8 mouse cellular contexts compared by ENCODE assay signal in genomic region chr17:27120561-27121024, GRCm38 (mm10). TPM values are rescaled to one million over a fixed set of nuclear protein-coding genes. Genes with fewer than 3 reads are reported as not detected.
A peak's percentile ranks its signal among the peaks of the same experiment; 100 is the strongest.
DNase-seq lines count a peak whose midpoint lies in the region; ATAC-seq and TF ChIP-seq lines count a peak whose summit lies in the region.

No protein-coding gene starts in this region.

- H3K9ac ChIP-seq in intestine, postnatal 0 days (ENCODE audit: low read depth, low read length) = no peak overlapping the region
- no peak overlapping the region for H3K9ac ChIP-seq in liver, embryonic 11.5 days (ENCODE audit: low read depth, low read length)

- DNase-seq in urinary bladder, postnatal 14 days (ENCODE audit: low spot score) = peak; percentile 72
- no peak for DNase-seq in urinary bladder, adult 2 months (ENCODE audit: low spot score)
- peak; percentile 73 for DNase-seq in embryo, embryonic 10 days (ENCODE audit: low spot score)
- peak; percentile 87 for DNase-seq in gastrocnemius, postnatal 10 days
- peak; percentile 64 for DNase-seq in liver, embryonic 11.5 days (ENCODE audit: low spot score)
- DNase-seq in urinary bladder, postnatal 4 days (ENCODE audit: low spot score in 2 of 2) = peak; percentile 63 to 76

- 0 out of 2 replicates have a peak, but pooled peaks cover 7% of the 10 kb centered on the region for H3K4me1 ChIP-seq in intestine, postnatal 0 days (replicated peaks; ENCODE audit: control insufficient read depth, insufficient read depth, low read length)
- peaks cover 6% of the 10 kb centered on the region for H3K4me1 ChIP-seq in liver, embryonic 11.5 days (replicated peaks; ENCODE audit: control insufficient read depth, insufficient read depth, low read length)
- H3K4me1 ChIP-seq in olfactory bulb, adult 2 months (ENCODE audit: control insufficient read depth, insufficient read depth, low read length) = peaks cover 38% of the 10 kb centered on the region

- ATAC-seq in intestine, postnatal 0 days = no peak
- no peak for ATAC-seq in liver, embryonic 11.5 days (replicated peaks; ENCODE audit: low FRiP score)

- H3K4me3 ChIP-seq in intestine, postnatal 0 days (ENCODE audit: low read depth, low read length) = no peak overlapping the region
- no peak overlapping the region for H3K4me3 ChIP-seq in liver, embryonic 11.5 days (ENCODE audit: low read depth, low read length)
- no peak overlapping the region for H3K4me3 ChIP-seq in olfactory bulb, adult 2 months (ENCODE audit: insufficient read depth, low read depth, low read length)

- no peak overlapping the region for H3K4me2 ChIP-seq in intestine, postnatal 0 days (replicated peaks; ENCODE audit: low read depth)
- no peak overlapping the region for H3K4me2 ChIP-seq in liver, embryonic 11.5 days

- no peak overlapping the region for H3K27ac ChIP-seq in intestine, postnatal 0 days (ENCODE audit: low read depth, low read length)
- no peak overlapping the region for H3K27ac ChIP-seq in liver, embryonic 11.5 days (ENCODE audit: low read depth, low read length)
- H3K27ac ChIP-seq in olfactory bulb, adult 2 months (ENCODE audit: insufficient read depth, low read depth, low read length) = 0 out of 2 replicates have a peak overlapping the region, but pooled peaks have one; percentile 8

- H3K9me3 ChIP-seq in intestine, postnatal 0 days (ENCODE audit: control insufficient read depth) = no peaks in the 10 kb centered on the region
- H3K9me3 ChIP-seq in liver, embryonic 11.5 days (ENCODE audit: control insufficient read depth, low read length) = no peaks in the 10 kb centered on the region

- peak; percentile 83 for TF ChIP-seq CTCF in intestine, postnatal 0 days (IDR thresholded peaks at IDR 0.05; ENCODE audit: low read depth)
- peak; percentile 76 for TF ChIP-seq CTCF in olfactory bulb, adult 2 months (IDR thresholded peaks at IDR 0.05; ENCODE audit: insufficient read depth, low read depth, low read length)

- no peaks in the 10 kb centered on the region for H3K27me3 ChIP-seq in intestine, postnatal 0 days (replicated peaks; ENCODE audit: control insufficient read depth, insufficient read depth, low read length)
- H3K27me3 ChIP-seq in liver, embryonic 11.5 days (replicated peaks; ENCODE audit: control insufficient read depth, insufficient read depth, low read length) = no peaks in the 10 kb centered on the region; the same call in 1 of the 2 replicates

- no peak for TF ChIP-seq POLR2A in olfactory bulb, adult 2 months (IDR thresholded peaks at IDR 0.05; ENCODE audit: insufficient read depth, low read depth, low read length)

- H3K36me3 ChIP-seq in intestine, postnatal 0 days (ENCODE audit: control insufficient read depth, insufficient read depth) = peaks cover 80% of the 10 kb centered on the region
- peaks cover 33% of the 10 kb centered on the region for H3K36me3 ChIP-seq in liver, embryonic 11.5 days (ENCODE audit: control insufficient read depth, insufficient read depth, low read length)

- 29% methylated on average over 18 of the region's 18 CpGs for WGBS in intestine, postnatal 0 days
- 21% methylated on average over 18 of the region's 18 CpGs for WGBS in liver, embryonic 11.5 days
- 10% methylated on average over 18 of the region's 18 CpGs for WGBS in olfactory bulb, adult 2 months

RNA-seq across cellular contexts. Expression of gene Uqcc2, which starts 13.1 kb away (rescaled TPM):
- 175 and 243 TPM in 2 replicates for polyA plus RNA-seq in urinary bladder, adult 2 months (2012; rRNA removed)
- total RNA-seq in gastrocnemius, postnatal 10 days (2021) = 100 to 1,000 TPM; 300 to 343 TPM
- polyA plus RNA-seq in intestine, postnatal 0 days (2015; fragmentation: Nextera tagmentation; extraction: Ambion mirVana) = 190 and 206 TPM in 2 replicates
- polyA plus RNA-seq in liver, embryonic 11.5 days (2014; fragmentation: Nextera tagmentation; extraction: Ambion mirVana) = 386 and 413 TPM in 2 replicates
- polyA plus RNA-seq in olfactory bulb, adult 2 months (2012; ENCODE audit: insufficient read depth, insufficient read length, low replicate concordance, missing spikeins) = not detected in 2 replicates

RNA-seq across cellular contexts. Expression of gene Ip6k3, which starts 47.0 kb away (rescaled TPM):
- polyA plus RNA-seq in urinary bladder, adult 2 months (2012; rRNA removed) = 0.13 and 0.17 TPM in 2 replicates
- 10 to 100 TPM; 63.5 to 81.2 TPM for total RNA-seq in gastrocnemius, postnatal 10 days (2021)
- polyA plus RNA-seq in intestine, postnatal 0 days (2015; fragmentation: Nextera tagmentation; extraction: Ambion mirVana) = not detected in 2 replicates
- 0.11 TPM in 1 of 2 replicates, not detected in the other for polyA plus RNA-seq in liver, embryonic 11.5 days (2014; fragmentation: Nextera tagmentation; extraction: Ambion mirVana)
- not detected in 2 replicates for polyA plus RNA-seq in olfactory bulb, adult 2 months (2012; ENCODE audit: insufficient read depth, insufficient read length, low replicate concordance, missing spikeins)
